Mouse (Mus musculus) limb, embryonic 12.5 days (tissue): ENCODE measurements around the gene Apex2. TPM values are rescaled to one million over a fixed set of nuclear protein-coding genes. Genes with fewer than 3 reads are reported as not detected.
"Not testable (repeated sequence)": the region's sequence is repeated elsewhere in the genome, so short reads cannot be mapped to it uniquely, and the experiment has no call there.

Experiments used
- ATAC-seq: fragments of 200-750 bp; cut with Nextera tagmentation; 2 replicates; pipeline ENCODE4 v1.8.0; 2017; ENCODE audit warnings: low read depth, moderate TSS enrichment; ENCODE audit not compliant: insufficient number of reproducible peaks, insufficient read depth, low FRiP score, low TSS enrichment
- H3K27ac ChIP-seq: fragments of 300-500 bp; sonication (generic); 2 replicates; pipeline ENCODE4 v1.5.1; 2016; ENCODE audit warnings: mild to moderate bottlenecking, moderate library complexity
- H3K27me3 ChIP-seq: fragments of 300-500 bp; sonication (generic); 2 replicates; pipeline ENCODE4 v1.6.1; 2016; ENCODE audit warnings: mild to moderate bottlenecking, moderate library complexity
- H3K36me3 ChIP-seq: fragments of 300-500 bp; sonication (generic); 2 replicates; pipeline ENCODE4 v1.6.1; 2016; ENCODE audit warnings: mild to moderate bottlenecking, moderate library complexity
- H3K4me1 ChIP-seq: fragments of 300-500 bp; sonication (generic); replicated peaks from 2 replicates; pipeline ENCODE4 v1.6.1; 2016
- H3K4me2 ChIP-seq: fragments of 300-500 bp; sonication (generic); 2 replicates; pipeline ENCODE4 v1.6.1; 2016; ENCODE audit warnings: mild to moderate bottlenecking, moderate library complexity
- H3K4me3 ChIP-seq: fragments of 300-500 bp; sonication (generic); replicated peaks from 2 replicates; pipeline ENCODE4 v1.5.1; 2016; ENCODE audit warnings: mild to moderate bottlenecking
- H3K9ac ChIP-seq: fragments of 300-500 bp; sonication (generic); replicated peaks from 2 replicates; pipeline ENCODE4 v1.6.1; 2016; ENCODE audit warnings: mild to moderate bottlenecking, moderate library complexity
- H3K9me3 ChIP-seq: fragments of 300-500 bp; sonication (generic); 2 replicates; pipeline ENCODE4 v1.6.1; 2016; ENCODE audit warnings: mild to moderate bottlenecking, moderate library complexity
- WGBS: fragments of 180-500 bp; shearing (Covaris S2); methylation state at CpG from one replicate; pipeline ENCODE4 v1.1.7; 2016; 5-methylcytosine and 5-hydroxymethylcytosine counted together
- microRNA-seq: library from miRNA; unstranded; fragments of <30 nt; microRNA quantifications from one replicate; pipeline ENCODE4, GENCODE M21; 2017
- polyA plus RNA-seq: library from polyadenylated mRNA; unstranded; fragments of >200 nt; fragmentation: Nextera tagmentation; extraction: Ambion mirVana; gene quantifications from 2 replicates; pipeline ENCODE4 v1.2.1, GENCODE M21; 2016

The Apex2 gene
- polyA plus RNA-seq, 1 experiment from 2014 or later: 30.9 TPM

DNA sequence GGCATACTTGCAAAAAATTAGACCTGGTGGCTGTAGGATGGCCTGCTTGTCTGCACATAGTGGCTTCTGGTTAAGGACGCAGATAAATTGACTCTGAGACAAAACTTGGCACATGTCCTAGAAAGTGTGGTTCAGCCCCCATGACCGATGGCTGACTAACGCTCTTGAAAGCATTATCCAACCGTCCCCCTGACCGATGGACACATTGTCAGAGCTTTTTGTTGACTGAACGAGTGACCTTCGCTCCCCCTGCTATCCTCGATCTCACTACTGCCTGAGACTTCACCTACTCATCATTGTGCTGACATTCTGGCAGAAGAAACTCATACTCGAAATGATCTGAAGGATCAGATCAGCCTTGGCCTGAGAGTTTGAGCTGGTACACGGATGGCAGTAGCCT, 101.9 kb downstream of the Apex2 start:
- WGBS: 75% methylated on average over 3 of the region's 10 CpGs
- H3K9ac ChIP-seq, H3K4me2 ChIP-seq, H3K27ac ChIP-seq, H3K9me3 ChIP-seq, H3K4me1 ChIP-seq, H3K36me3 ChIP-seq, ATAC-seq, H3K27me3 ChIP-seq, H3K4me3 ChIP-seq: not testable (repeated sequence)

GRCm38 (mm10) chrX:150486314-150487030, 103.2 kb downstream of the Apex2 start:
- not testable (repeated sequence) for H3K4me2 ChIP-seq, H3K9ac ChIP-seq, H3K36me3 ChIP-seq, H3K4me1 ChIP-seq, H3K27me3 ChIP-seq, ATAC-seq, H3K4me3 ChIP-seq, H3K9me3 ChIP-seq, H3K27ac ChIP-seq
- WGBS: 72% methylated on average over 10 of the region's 22 CpGs

DNA sequence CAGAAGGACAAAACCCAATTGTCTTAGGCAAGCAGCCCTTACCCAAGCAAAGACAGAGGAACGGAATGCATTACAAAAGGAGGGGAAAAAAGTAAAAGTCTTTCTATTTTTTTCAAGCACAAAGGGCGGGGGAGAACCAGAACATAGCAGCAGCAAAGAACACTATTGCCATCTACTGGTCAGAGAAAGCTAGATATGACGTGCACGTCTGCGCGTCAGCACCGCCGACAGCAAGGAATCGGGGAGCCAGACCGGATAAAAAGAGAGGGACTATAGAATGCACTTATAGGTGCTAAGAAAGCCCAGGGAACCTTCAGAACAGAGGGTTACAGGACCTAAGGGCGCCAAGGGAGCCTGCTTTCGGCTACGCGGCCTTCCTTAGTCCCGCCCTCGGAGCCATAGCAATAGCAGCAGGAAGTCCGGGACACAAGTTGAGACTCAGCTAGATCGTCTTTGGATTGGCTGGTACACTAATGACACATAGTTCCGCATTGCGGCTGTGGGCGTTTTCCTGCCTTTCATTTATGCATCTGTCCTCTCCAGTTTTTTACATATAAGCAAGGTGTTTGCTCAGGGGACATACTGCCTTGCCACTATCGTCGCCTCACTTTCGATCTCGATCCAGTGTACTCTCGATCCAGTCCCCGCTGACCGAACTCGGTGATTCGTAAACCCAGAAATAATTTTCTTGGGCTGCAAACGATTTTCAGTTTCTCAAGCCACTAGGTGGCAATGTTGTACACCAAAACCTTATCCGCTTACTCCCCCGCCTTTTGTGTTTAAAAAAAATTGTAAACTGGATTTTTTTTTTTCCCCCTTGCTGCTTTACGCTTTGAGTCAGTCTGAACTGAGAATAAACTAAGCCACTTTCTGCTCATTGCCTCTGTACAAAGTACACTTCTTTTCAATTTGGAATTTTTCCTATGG, 111.6 kb downstream of the Apex2 start:
- Histone ChIP-seq H3K36me3 (no peaks in the 10 kb centered on the region), H3K27ac (peak overlapping the region; percentile 82), H3K4me1 (no peaks in the 10 kb centered on the region), H3K27me3 (no peaks in the 10 kb centered on the region), H3K4me3 (peak overlapping the region; percentile 43), H3K9me3 (no peaks in the 10 kb centered on the region), H3K9ac (no peak overlapping the region; the same call in 1 of the 2 replicates), H3K4me2 (peak overlapping the region; percentile 26)
- WGBS: under 1% methylated on average over 34 of the region's 34 CpGs
- peak; percentile 98 for ATAC-seq

DNA sequence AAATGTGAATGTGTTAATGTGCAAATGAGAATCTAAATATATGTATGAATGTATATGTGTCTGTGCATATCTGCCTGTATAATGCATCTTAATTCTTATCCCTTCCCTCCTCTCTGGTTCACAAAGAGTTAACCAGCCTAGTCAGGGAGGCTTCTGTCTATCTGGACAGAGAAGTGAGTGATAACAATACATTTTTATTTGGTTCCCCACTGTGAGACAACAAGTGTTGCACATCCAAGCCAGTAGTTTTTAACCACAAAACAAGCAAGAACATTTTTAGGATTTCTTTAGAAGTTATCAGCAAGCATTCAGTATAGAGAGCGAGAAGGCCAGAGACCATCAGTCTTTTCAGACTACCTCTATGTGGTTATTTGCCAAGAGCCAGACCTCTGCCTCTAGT, 118.3 kb downstream of the Apex2 start:
- Histone ChIP-seq H3K27ac (no peak overlapping the region), H3K9me3 (no peaks in the 10 kb centered on the region), H3K4me3 (no peak overlapping the region), H3K9ac (no peak overlapping the region), H3K36me3 (no peaks in the 10 kb centered on the region), H3K4me2 (no peak overlapping the region), H3K4me1 (no peaks in the 10 kb centered on the region), H3K27me3 (no peaks in the 10 kb centered on the region)
- WGBS: 90% methylated on average over 1 of the region's 1 CpGs
- ATAC-seq: no peak

Small RNAs within 50 kb of the gene (microRNA-seq; reads per million reads assigned to microRNA genes)
- gene Mir3620: not detected

Other genes starting within 250 kb of the Apex2 start
- gene Tmem29, start 130.7 kb downstream of the Apex2 start, polyA plus RNA-seq: 42.0 and 43.8 TPM in 2 replicates
- gene Alas2, start 42.5 kb downstream of the Apex2 start, polyA plus RNA-seq: 36.9 and 43.3 TPM in 2 replicates
- 6.6 and 7.3 TPM in 2 replicates for gene Pfkfb1, start 1.6 kb downstream of the Apex2 start, polyA plus RNA-seq
- gene Tro, start 67.7 kb upstream of the Apex2 start, polyA plus RNA-seq: 39.6 and 45.1 TPM in 2 replicates
- gene Maged2, start 224.5 kb upstream of the Apex2 start, polyA plus RNA-seq: 538 and 543 TPM in 2 replicates